Mouse (Mus musculus): ENCODE measurements around the gene Pfkfb2.

Gene Pfkfb2

GRCm38 (mm10) chr1:130729153-130729552 is at the start of gene Pfkfb2:
Gene Pfkfb2 (minus strand): TSS chr1:130729253.
- DNase-seq (ENCODE audit: low spot score): no peak

GRCm38 (mm10) chr1:130776645-130777044 is 47.6 kb upstream of the Pfkfb2 start:
- DNase-seq (ENCODE audit: low spot score): no peak

- DNase-seq (ENCODE audit: low spot score): no peak
Observed at GRCm38 (mm10) chr1:130775691-130776331, 46.8 kb upstream of the Pfkfb2 start.

- DNase-seq (ENCODE audit: low spot score): no peak
Observed at GRCm38 (mm10) chr1:130775234-130775633, 46.2 kb upstream of the Pfkfb2 start.

DNA sequence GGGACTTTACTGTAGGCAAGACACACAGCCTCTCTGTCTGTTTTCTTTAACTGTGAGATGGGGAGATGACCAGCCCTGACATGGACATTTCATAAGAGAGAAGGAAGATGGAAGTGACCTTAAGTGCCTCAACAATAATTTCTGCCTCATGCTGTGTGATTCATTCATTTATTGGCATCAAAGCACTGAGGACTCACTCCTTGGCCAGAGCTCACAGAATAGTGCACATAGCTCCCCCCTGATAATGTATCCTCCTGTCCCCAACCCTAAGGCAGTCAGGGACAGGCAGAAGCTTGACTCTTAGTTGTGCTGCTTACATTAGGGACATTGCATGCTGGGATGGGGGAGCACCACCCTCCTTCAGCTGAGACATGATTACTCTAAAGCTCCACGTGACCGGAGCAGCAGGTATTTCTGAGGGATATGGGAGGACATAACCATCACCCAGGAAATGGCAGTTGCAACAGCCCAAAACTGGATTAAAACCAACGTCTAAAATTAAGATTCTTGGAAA is 42.0 kb upstream of the Pfkfb2 start:
- DNase-seq (ENCODE audit: low spot score): no peak

DNA sequence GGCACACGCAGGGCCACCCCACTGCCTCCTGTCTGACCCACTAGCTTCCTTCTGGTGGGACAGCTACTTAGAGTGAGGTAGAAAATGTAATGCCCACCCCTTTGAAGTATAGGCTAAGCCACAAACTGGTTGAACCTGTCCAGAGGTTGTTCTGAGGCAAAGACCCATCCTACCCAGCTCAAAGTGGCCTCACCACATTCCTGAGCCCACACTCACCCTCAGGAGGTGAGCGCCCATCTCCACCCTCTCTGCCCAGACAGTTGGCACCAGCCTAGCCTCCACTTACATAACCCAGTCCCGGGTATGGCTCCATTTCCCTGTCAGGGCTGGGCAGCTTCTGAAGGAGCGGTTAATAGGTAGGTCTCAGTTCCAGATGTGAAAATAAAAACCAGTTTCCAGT is 41.4 kb upstream of the Pfkfb2 start:
- no peak for DNase-seq (ENCODE audit: low spot score)

DNA sequence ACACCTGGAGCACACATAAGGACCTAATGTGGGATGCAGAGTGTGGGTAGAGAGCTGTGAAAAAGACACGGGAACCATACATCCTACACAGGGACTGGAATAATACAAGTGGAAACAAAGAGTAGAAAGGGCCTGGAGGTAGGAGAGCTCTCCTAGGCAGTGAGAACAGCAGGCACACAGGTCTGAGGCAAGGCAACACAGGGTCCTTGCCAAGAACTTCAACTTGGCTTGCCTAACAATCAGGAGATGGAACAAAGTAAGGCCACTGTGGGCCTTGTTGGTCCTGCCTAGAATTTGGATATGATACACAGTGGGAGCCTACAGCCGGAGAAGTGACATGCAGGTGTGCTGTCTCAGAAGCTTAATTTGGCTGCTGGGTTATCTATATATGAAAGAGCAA is 40.9 kb upstream of the Pfkfb2 start:
- no peak for DNase-seq (ENCODE audit: low spot score)

DNA sequence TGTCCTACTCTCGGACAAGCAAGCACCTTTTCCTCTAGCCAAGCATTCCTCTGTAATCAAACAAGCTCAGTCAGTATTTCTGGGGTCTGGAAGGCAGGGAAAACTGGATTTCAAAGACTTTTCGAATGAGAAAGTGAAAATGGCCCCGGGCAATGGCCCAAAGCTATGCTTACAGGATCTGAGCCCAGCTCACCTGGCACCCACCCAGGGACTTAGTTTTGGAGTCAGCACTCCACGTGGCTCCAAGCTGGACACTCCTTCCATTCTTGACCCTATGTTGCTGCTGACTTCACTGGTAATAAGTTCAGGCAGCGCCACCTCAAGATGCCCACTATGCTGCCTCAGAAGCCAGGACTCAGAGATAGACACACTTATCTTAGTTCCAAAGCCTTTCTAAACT is 38.0 kb upstream of the Pfkfb2 start:
- no peak for DNase-seq (ENCODE audit: low spot score)

- no peak for DNase-seq (ENCODE audit: low spot score)
Observed at GRCm38 (mm10) chr1:130764027-130764461, 35.0 kb upstream of the Pfkfb2 start.

- DNase-seq (ENCODE audit: low spot score): no peak
Observed at GRCm38 (mm10) chr1:130762045-130762760, 33.1 kb upstream of the Pfkfb2 start.

DNA sequence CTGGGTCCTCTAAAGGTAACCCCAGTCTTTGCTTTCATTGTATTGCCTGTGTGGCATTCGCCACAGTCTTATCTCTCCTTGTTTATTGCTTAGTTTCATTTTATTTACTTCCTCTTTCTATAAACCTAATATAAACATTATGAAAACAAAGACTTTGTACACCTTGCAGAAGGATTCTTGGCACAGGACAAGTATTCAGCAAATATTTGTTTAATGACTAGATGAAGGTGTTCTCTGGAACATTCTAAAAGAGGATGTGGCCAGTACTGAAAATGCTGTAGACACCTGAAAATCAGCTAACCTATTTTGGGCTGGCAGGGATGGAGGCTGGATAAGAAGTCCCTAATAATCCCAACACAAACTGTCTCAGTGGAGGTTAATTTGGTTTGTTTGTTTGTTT is 32.5 kb upstream of the Pfkfb2 start:
- no peak for DNase-seq (ENCODE audit: low spot score)

DNA sequence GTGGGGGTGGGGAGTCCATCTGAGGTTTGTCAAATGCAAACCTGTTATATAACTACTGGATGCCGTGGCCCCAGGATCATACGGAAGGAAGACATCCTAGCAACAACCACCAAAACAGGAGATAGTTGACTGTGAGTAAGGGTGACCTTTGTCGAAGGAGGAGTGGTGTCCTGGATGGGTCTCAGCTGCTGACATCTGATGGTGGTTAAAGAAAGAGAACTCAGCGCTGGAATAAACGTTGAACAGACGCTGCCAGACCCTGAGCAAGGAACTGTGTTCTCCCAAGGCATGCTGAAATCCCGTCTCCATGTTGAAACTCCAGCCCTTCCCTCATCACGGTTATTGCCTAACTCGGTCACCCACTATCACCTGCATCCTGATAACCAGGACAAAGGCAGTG is 30.6 kb upstream of the Pfkfb2 start:
- no peak for DNase-seq (ENCODE audit: low spot score)

- DNase-seq (ENCODE audit: low spot score): no peak
Observed at GRCm38 (mm10) chr1:130746819-130747218, 17.8 kb upstream of the Pfkfb2 start.

- DNase-seq (ENCODE audit: low spot score): no peak
Observed at GRCm38 (mm10) chr1:130745591-130745990, 16.5 kb upstream of the Pfkfb2 start.

GRCm38 (mm10) chr1:130744961-130745360 is 15.9 kb upstream of the Pfkfb2 start:
- no peak for DNase-seq (ENCODE audit: low spot score)

DNA sequence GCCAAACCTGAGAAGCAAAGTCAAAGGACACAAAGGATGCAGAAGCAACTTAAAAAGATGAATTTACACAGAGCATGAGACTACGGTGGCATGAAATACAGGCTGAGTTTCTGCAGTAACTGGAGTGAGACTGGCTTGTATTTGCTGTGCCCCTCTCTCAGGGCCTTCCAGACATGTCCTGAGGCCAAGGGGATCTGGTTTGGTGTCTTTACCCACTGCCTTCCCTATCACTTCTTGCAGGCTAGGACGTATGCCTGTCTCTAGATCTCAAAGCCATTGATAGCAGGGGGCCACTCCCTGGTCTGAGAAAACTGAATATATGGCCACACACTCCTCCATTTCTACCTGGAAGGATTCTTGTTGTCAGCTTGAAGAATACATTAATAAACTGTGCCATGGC is 15.2 kb upstream of the Pfkfb2 start:
- DNase-seq (ENCODE audit: low spot score): no peak

DNA sequence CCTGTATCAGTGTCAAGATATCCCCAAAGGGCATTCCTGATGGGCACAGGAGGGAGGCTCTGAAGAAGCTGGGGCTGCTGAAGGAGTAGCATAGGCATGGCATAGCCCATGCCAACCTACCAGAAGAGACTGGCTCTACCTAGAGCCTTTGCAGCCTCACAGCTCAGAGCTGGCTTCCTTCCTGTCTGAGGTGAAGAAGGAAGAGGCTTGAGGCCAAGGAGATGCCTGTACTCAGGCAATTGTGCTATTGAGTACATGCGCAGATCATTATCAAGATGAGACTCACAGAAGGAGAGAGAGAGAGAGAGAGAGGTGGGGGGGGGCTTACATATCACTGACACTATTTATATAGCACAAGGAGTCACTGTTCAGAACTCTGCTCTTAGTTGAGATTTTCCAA is 14.7 kb upstream of the Pfkfb2 start:
- DNase-seq (ENCODE audit: low spot score): no peak

DNA sequence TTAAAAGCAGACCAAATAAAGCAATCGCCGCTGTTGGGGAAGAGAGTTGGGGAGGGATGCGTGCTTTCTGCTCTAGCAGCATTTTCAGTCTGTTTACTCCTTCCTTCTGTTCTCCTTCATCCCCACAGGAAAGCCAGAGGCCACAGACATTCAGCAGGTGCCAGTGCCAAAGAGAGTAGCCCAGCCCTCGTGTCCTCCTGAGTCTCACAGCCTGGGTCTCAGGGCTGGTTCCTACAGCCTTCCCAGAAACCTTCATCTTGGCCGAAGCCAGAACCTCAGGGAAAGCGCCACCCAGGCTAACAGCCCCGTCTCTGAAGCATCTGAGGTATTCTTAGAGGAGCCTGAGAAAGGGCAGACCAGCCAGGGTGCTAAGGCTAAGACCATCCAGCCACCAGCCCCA is 13.1 kb upstream of the Pfkfb2 start:
- no peak for DNase-seq (ENCODE audit: low spot score)

- no peak for DNase-seq (ENCODE audit: low spot score)
Observed at GRCm38 (mm10) chr1:130740781-130741720, 12.0 kb upstream of the Pfkfb2 start.

DNA sequence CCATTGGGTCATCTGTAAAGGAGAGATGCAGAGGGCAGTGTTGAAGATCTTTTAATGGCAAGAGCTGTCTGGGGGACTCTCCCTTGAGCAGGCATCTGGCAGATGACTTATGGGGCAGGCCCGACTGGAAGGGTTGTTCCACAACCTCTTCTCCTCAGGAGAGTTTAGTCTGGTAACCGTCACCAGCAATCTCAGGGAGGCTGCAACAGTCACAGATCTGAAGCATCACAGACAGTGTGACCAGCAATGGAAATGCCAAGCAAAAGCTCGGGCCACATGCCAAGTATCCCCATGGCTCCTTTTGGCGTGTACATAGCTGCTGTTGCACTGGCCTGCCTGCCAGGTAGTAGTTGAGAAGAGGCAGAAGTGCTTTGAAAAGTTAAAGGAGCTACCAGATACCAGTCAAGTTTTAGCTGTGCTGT is 11.2 kb upstream of the Pfkfb2 start:
- no peak for DNase-seq (ENCODE audit: low spot score)

GRCm38 (mm10) chr1:130739636-130740035 is 10.6 kb upstream of the Pfkfb2 start:
- DNase-seq (ENCODE audit: low spot score): no peak

DNA sequence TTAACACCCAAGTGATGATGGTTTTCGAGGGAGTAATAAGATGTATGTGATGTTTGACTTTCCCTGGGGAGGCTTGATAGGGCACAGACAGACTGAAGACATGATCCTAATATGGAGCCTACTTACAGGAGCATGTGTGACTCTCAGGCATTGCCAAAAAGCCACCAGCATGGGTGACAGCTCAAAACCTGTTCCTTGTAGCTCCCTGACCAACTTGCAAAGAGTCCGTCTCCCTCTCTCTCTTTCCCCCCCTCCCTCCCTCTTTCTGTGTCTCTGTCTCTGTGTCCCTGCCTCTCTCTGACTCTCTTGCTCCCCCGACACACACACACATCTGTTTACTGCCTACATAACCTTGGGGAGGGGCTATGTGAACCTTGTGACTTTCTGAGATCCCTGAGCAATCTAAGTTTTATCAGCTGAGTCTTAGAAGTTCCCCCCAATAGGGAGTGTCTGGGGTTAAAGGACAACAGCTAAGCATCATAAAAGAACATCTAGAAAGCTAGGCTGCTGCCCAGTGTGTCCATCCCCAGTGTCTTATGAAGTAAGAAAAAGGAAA is 9.6 kb upstream of the Pfkfb2 start:
- DNase-seq (ENCODE audit: low spot score): no peak
